8 mouse cellular contexts compared by ENCODE assay signal in the genomic region with DNA sequence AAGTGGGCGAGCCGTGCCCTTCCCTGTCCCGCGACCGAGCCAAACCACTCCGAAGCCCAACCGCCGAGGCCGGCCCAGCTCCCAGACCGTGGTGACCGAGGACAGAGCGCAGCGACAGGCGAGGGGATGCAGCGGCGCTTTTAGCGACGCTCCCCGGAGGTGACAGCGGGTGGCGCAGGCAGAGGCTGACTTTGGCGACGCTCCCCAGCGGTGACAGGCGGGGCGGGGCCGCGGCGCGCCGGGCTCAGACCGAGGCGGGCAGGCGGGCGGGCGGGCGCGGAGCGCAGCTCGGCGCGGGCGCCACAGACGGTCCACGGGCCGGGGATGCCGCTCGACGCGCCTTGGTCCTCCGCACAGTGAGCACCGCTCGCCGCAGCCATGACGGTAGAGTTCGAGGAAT. TPM values are rescaled to one million over a fixed set of nuclear protein-coding genes. Genes with fewer than 3 reads are reported as not detected.
DNase-seq lines count a peak whose midpoint lies in the region; ATAC-seq and TF ChIP-seq lines count a peak whose summit lies in the region.

No protein-coding gene starts in this region.

- H3K79me2 ChIP-seq in macrophage (ENCODE audit: inconsistent target): peaks cover 55% of the 10 kb centered on the region

- H3K4me2 ChIP-seq in forebrain, postnatal 0 days (ENCODE audit: low read depth): peak overlapping the region; percentile 97
- peak overlapping the region; percentile 98 for H3K4me2 ChIP-seq in hindbrain, embryonic 12.5 days (replicated peaks)

- under 1% methylated on average over 56 of the region's 56 CpGs for WGBS in cerebellum, adult 2 months
- WGBS in forebrain, postnatal 0 days: under 1% methylated on average over 51 of the region's 56 CpGs
- under 1% methylated on average over 50 of the region's 56 CpGs for WGBS in hindbrain, embryonic 12.5 days
- WGBS in macrophage (ENCODE audit: missing documents): under 1% methylated on average over 50 of the region's 56 CpGs

- H3K36me3 ChIP-seq in forebrain, postnatal 0 days (ENCODE audit: insufficient read depth): peaks cover 44% of the 10 kb centered on the region
- H3K36me3 ChIP-seq in hindbrain, embryonic 12.5 days: peaks cover 36% of the 10 kb centered on the region
- H3K36me3 ChIP-seq in macrophage (ENCODE audit: inconsistent target): peaks cover 16% of the 10 kb centered on the region; the same call in 1 of the 2 replicates

- H3K9ac ChIP-seq in forebrain, postnatal 0 days: peak overlapping the region; percentile 98
- H3K9ac ChIP-seq in hindbrain, embryonic 12.5 days: peak overlapping the region; percentile 96

- peaks cover 25% of the 10 kb centered on the region for H3K4me1 ChIP-seq in cerebellum, adult 2 months (ENCODE audit: control insufficient read depth, insufficient read depth, low read length)
- peaks cover 32% of the 10 kb centered on the region for H3K4me1 ChIP-seq in forebrain, postnatal 0 days (ENCODE audit: insufficient read depth)
- H3K4me1 ChIP-seq in hindbrain, embryonic 12.5 days: peaks cover 40% of the 10 kb centered on the region

- H3K27me3 ChIP-seq in cerebellum, adult 2 months (ENCODE audit: control insufficient read depth, insufficient read depth, low read length): no peaks in the 10 kb centered on the region
- H3K27me3 ChIP-seq in forebrain, postnatal 0 days (ENCODE audit: insufficient read depth, low read length): no peaks in the 10 kb centered on the region
- H3K27me3 ChIP-seq in hindbrain, embryonic 12.5 days: no peaks in the 10 kb centered on the region

- no peaks in the 10 kb centered on the region for H3K9me3 ChIP-seq in forebrain, postnatal 0 days (ENCODE audit: low read length)
- no peaks in the 10 kb centered on the region for H3K9me3 ChIP-seq in hindbrain, embryonic 12.5 days (replicated peaks)

- peak; percentile 92 for ATAC-seq in forebrain, postnatal 0 days
- peak; percentile 91 for ATAC-seq in hindbrain, embryonic 12.5 days (ENCODE audit: low FRiP score)

- peak; percentile 84 for DNase-seq in NIH3T3 (ENCODE audit: low read depth)
- peak; percentile 88 to 90 for DNase-seq in cerebellum, adult 2 months
- DNase-seq in forebrain, postnatal 0 days: peak; percentile 94
- DNase-seq in left cerebral cortex, adult 18-20 months (ENCODE audit: low spot score in 2 of 2): peak; percentile 76 to 87
- DNase-seq in right cerebral cortex, adult 18-20 months: peak; percentile 87
- DNase-seq in urinary bladder, postnatal 14 days (ENCODE audit: low spot score): peak; percentile 86

- H3K4me3 ChIP-seq in cerebellum, adult 2 months (replicated peaks; ENCODE audit: insufficient read depth, low read depth, low read length): peak overlapping the region; percentile 83
- peak overlapping the region; percentile 92 for H3K4me3 ChIP-seq in forebrain, postnatal 0 days (ENCODE audit: low read depth, low read length)
- H3K4me3 ChIP-seq in hindbrain, embryonic 12.5 days: peak overlapping the region; percentile 95
- H3K4me3 ChIP-seq in macrophage (ENCODE audit: inconsistent target): peak overlapping the region; percentile 73

- TF ChIP-seq POLR2A in cerebellum, adult 2 months (IDR thresholded peaks at IDR 0.05; ENCODE audit: borderline replicate concordance, insufficient read depth, low read length): peak; percentile 68

- TF ChIP-seq CTCF in cerebellum, adult 2 months (IDR thresholded peaks at IDR 0.05; ENCODE audit: borderline replicate concordance, insufficient read depth, low read depth, low read length): no peak
- peak; percentile 61 for TF ChIP-seq CTCF in forebrain, postnatal 0 days (IDR thresholded peaks at IDR 0.05; ENCODE audit: low read depth)

- peak overlapping the region; percentile 99 for H3K27ac ChIP-seq in cerebellum, adult 2 months (ENCODE audit: insufficient read depth, low read length)
- H3K27ac ChIP-seq in forebrain, postnatal 0 days (ENCODE audit: low read depth, low read length): peak overlapping the region; percentile 100
- peak overlapping the region; percentile 99 for H3K27ac ChIP-seq in hindbrain, embryonic 12.5 days
- H3K27ac ChIP-seq in macrophage: peak overlapping the region; percentile 65

RNA-seq across cellular contexts. Expression of gene Acap3, which starts 0.4 kb away (rescaled TPM):
- 98.5 and 99.2 TPM in 2 replicates for polyA plus RNA-seq in cerebellum, adult 2 months (2012; rRNA removed)
- total RNA-seq in forebrain, postnatal 0 days (2014; rRNA removed): 116 and 147 TPM in 2 replicates
- polyA plus RNA-seq in forebrain, postnatal 0 days (2015; fragmentation: Nextera tagmentation; extraction: Ambion mirVana): 84.2 and 95.3 TPM in 2 replicates
- polyA plus RNA-seq in hindbrain, embryonic 12.5 days (2016; fragmentation: Nextera tagmentation; extraction: Ambion mirVana): 64.9 and 66.9 TPM in 2 replicates
- 100 to 1,000 TPM; 124 to 128 TPM for total RNA-seq in left cerebral cortex, adult 18-20 months (2021)
- 10 to 100 TPM in 24 of 26 experiments, 1 to 10 TPM in 2; 10.0 to 70.6 (median 29.3) TPM for total RNA-seq in macrophage (2018; cell fraction: chromatin; rRNA removed)
- 1 to 10 TPM; 3.4 to 9.9 (median 6.2) TPM for total RNA-seq in macrophage (2018; cell fraction: cytosol; rRNA removed)
- 10 to 100 TPM in 18 of 26 experiments, 1 to 10 TPM in 8; 2.2 to 46.6 (median 11.6) TPM for total RNA-seq in macrophage (2018; cell fraction: nucleus; rRNA removed)
- 8.2 to 8.7 TPM (median 8.3 TPM) in 3 replicates for polyA plus RNA-seq in macrophage (2018)

RNA-seq across cellular contexts. Expression of gene Pusl1, which starts 0.4 kb away (rescaled TPM):
- 69.9 and 70.1 TPM in 2 replicates for polyA plus RNA-seq in cerebellum, adult 2 months (2012; rRNA removed)
- total RNA-seq in forebrain, postnatal 0 days (2014; rRNA removed): 65.4 and 69.5 TPM in 2 replicates
- 56.5 and 59.0 TPM in 2 replicates for polyA plus RNA-seq in forebrain, postnatal 0 days (2015; fragmentation: Nextera tagmentation; extraction: Ambion mirVana)
- polyA plus RNA-seq in hindbrain, embryonic 12.5 days (2016; fragmentation: Nextera tagmentation; extraction: Ambion mirVana): 45.1 and 48.3 TPM in 2 replicates
- 10 to 100 TPM; 54.9 to 58.6 TPM for total RNA-seq in left cerebral cortex, adult 18-20 months (2021)
- 10 to 100 TPM in 25 of 26 experiments, 1 to 10 TPM in 1; 8.3 to 54.6 (median 21.9) TPM for total RNA-seq in macrophage (2018; cell fraction: chromatin; rRNA removed)
- 10 to 100 TPM in 22 of 26 experiments, 1 to 10 TPM in 4; 8.7 to 21.0 (median 14.3) TPM for total RNA-seq in macrophage (2018; cell fraction: cytosol; rRNA removed)
- total RNA-seq in macrophage (2018; cell fraction: nucleus; rRNA removed): 10 to 100 TPM in 24 of 26 experiments, 1 to 10 TPM in 2; 6.6 to 61.1 (median 19.3) TPM
- polyA plus RNA-seq in macrophage (2018): 12.4 to 21.3 TPM (median 17.4 TPM) in 3 replicates

RNA-seq across cellular contexts. Expression of gene Ints11, which starts 22.7 kb away (rescaled TPM):
- polyA plus RNA-seq in cerebellum, adult 2 months (2012; rRNA removed): 50.1 and 52.2 TPM in 2 replicates
- 47.7 and 63.8 TPM in 2 replicates for total RNA-seq in forebrain, postnatal 0 days (2014; rRNA removed)
- polyA plus RNA-seq in forebrain, postnatal 0 days (2015; fragmentation: Nextera tagmentation; extraction: Ambion mirVana): 58.8 and 59.8 TPM in 2 replicates
- 74.9 and 76.3 TPM in 2 replicates for polyA plus RNA-seq in hindbrain, embryonic 12.5 days (2016; fragmentation: Nextera tagmentation; extraction: Ambion mirVana)
- 10 to 100 TPM; 31.7 to 33.9 TPM for total RNA-seq in left cerebral cortex, adult 18-20 months (2021)
- total RNA-seq in macrophage (2018; cell fraction: chromatin; rRNA removed): 10 to 100 TPM in 19 of 26 experiments, 1 to 10 TPM in 7; 5.0 to 31.6 (median 16.3) TPM
- total RNA-seq in macrophage (2018; cell fraction: cytosol; rRNA removed): 10 to 100 TPM; 10.8 to 25.6 (median 18.1) TPM
- total RNA-seq in macrophage (2018; cell fraction: nucleus; rRNA removed): 10 to 100 TPM in 18 of 26 experiments, 1 to 10 TPM in 8; 5.3 to 26.9 (median 14.3) TPM
- 11.2 to 22.1 TPM (median 18.6 TPM) in 3 replicates for polyA plus RNA-seq in macrophage (2018)

RNA-seq across cellular contexts. Expression of gene Cptp, which starts 22.8 kb away (rescaled TPM):
- 40.5 and 45.1 TPM in 2 replicates for polyA plus RNA-seq in cerebellum, adult 2 months (2012; rRNA removed)
- total RNA-seq in forebrain, postnatal 0 days (2014; rRNA removed): 12.7 and 19.8 TPM in 2 replicates
- polyA plus RNA-seq in forebrain, postnatal 0 days (2015; fragmentation: Nextera tagmentation; extraction: Ambion mirVana): 18.7 and 22.8 TPM in 2 replicates
- 18.5 and 18.6 TPM in 2 replicates for polyA plus RNA-seq in hindbrain, embryonic 12.5 days (2016; fragmentation: Nextera tagmentation; extraction: Ambion mirVana)
- total RNA-seq in left cerebral cortex, adult 18-20 months (2021): 10 to 100 TPM; 23.1 to 33.8 TPM
- 10 to 100 TPM in 3 of 26 experiments, 1 to 10 TPM in 22, under 1 TPM in 1; 1.00 to 11.7 (median 4.3) TPM for total RNA-seq in macrophage (2018; cell fraction: chromatin; rRNA removed)
- total RNA-seq in macrophage (2018; cell fraction: cytosol; rRNA removed): 10 to 100 TPM in 14 of 26 experiments, 1 to 10 TPM in 12; 4.4 to 14.1 (median 10.2) TPM
- 10 to 100 TPM in 8 of 26 experiments, 1 to 10 TPM in 18; 2.6 to 13.2 (median 6.2) TPM for total RNA-seq in macrophage (2018; cell fraction: nucleus; rRNA removed)
- polyA plus RNA-seq in macrophage (2018): 6.6 to 11.4 TPM (median 8.7 TPM) in 3 replicates

RNA-seq across cellular contexts. Expression of gene Tas1r3, which starts 28.9 kb away (rescaled TPM):
- polyA plus RNA-seq in cerebellum, adult 2 months (2012; rRNA removed): 0.87 and 1.0 TPM in 2 replicates
- 0.54 and 0.67 TPM in 2 replicates for total RNA-seq in forebrain, postnatal 0 days (2014; rRNA removed)
- polyA plus RNA-seq in forebrain, postnatal 0 days (2015; fragmentation: Nextera tagmentation; extraction: Ambion mirVana): 0.14 and 0.22 TPM in 2 replicates
- polyA plus RNA-seq in hindbrain, embryonic 12.5 days (2016; fragmentation: Nextera tagmentation; extraction: Ambion mirVana): 0.53 and 0.65 TPM in 2 replicates
- under 1 TPM; 0.23 TPM for total RNA-seq in left cerebral cortex, adult 18-20 months (2021)
- 1 to 10 TPM in 18 of 26 experiments, under 1 TPM in 8; 0.40 to 4.2 (median 1.7) TPM for total RNA-seq in macrophage (2018; cell fraction: chromatin; rRNA removed)
- total RNA-seq in macrophage (2018; cell fraction: cytosol; rRNA removed): under 1 TPM in 25 of 26 experiments, not detected in 1; 0.05 to 0.42 (median 0.18) TPM
- 1 to 10 TPM in 17 of 26 experiments, under 1 TPM in 9; 0.20 to 3.2 (median 1.2) TPM for total RNA-seq in macrophage (2018; cell fraction: nucleus; rRNA removed)
- polyA plus RNA-seq in macrophage (2018): 0.04 to 0.11 TPM in 2 of 3 replicates, not detected in the other

Comparison
In these comparisons a context has a peak if more than half of its experiments do, and no peak if none do; other contexts are left out.
1. Peak in every context shown above with its lines: DNase-seq, ATAC-seq, H3K4me3 ChIP-seq and H3K27ac ChIP-seq.